Mouse (Mus musculus) leukemia stem cell, adult 10-12 weeks (primary cell): Measurements from ENCODE around the gene Rhoh. TPM values are rescaled to one million over a fixed set of nuclear protein-coding genes. Genes with fewer than 3 reads are reported as not detected.

Source experiments
- polyA plus RNA-seq: library from polyadenylated mRNA; stranded (reverse); fragments of >175 nt; gene quantifications from 2 replicates; pipeline ENCODE4 v1.2.3, GENCODE M21; 2012; ENCODE audit warnings: low replicate concordance

Gene Rhoh
- 0.97 and 1.7 TPM in 2 replicates for polyA plus RNA-seq

GRCm38 (mm10) chr5:65861154-65861944 is at the start of gene Rhoh:
Gene Rhoh (plus strand): TSS chr5:65861213.

GRCm38 (mm10) chr5:65934783-65935182 is 73.8 kb downstream of the Rhoh start, which contains the start of gene Chrna9:
Gene Chrna9 (plus strand): TSS chr5:65934921.

Other genes starting within 250 kb of the Rhoh start
- 22.6 and 26.5 TPM in 2 replicates for gene Pds5a, start 162.9 kb upstream of the Rhoh start, polyA plus RNA-seq
- 5.8 and 6.0 TPM in 2 replicates for gene N4bp2, start 97.7 kb upstream of the Rhoh start, polyA plus RNA-seq
- not detected in 2 replicates for gene Chrna9, start 73.7 kb downstream of the Rhoh start, polyA plus RNA-seq
- 0.13 TPM in 1 of 2 replicates, not detected in the other for gene 9130230L23Rik, start 143.1 kb downstream of the Rhoh start, polyA plus RNA-seq